Mouse (Mus musculus): ENCODE measurements around the gene Ltb. TPM values are rescaled to one million over a fixed set of nuclear protein-coding genes. Genes with fewer than 3 reads are reported as not detected.

Ltb gene
- polyA plus RNA-seq, 1 experiment from 2014 or later: 0.78 TPM

DNA sequence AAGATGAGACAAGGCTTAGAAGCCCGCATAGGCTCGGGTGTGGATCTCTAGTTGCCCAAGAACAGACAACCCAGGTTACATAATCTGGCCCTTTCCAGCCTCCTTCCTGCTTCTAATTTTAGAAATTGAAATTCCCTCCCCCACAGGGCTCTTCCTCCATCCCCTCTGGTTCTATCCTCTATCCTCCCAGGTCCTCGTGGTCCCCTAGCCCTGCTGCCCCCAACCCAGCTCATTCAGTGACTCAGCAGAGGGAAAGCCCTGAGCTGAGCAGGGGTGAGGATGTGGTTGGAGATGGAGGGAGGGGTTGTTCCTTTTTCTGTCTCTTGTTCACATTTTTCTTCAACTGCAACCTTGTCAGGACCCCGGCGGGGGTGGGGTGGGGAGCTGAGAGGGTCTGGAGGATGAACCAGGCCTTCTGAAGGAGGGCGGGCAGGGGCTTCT is 25.4 kb downstream of the Ltb start:
- Histone ChIP-seq H3K4me3 (ENCODE audit: low read depth, low read length) (no peak overlapping the region), H3K4me2 (no peak overlapping the region), H3K9me3 (ENCODE audit: control insufficient read depth, low read length) (no peaks in the 10 kb centered on the region), H3K27me3 (replicated peaks; ENCODE audit: control insufficient read depth, insufficient read depth, low read length) (no peaks in the 10 kb centered on the region), H3K9ac (ENCODE audit: low read depth, low read length) (no peak overlapping the region), H3K27ac (ENCODE audit: low read depth, low read length) (0 out of 2 replicates have a peak overlapping the region, but pooled peaks have one; percentile 22), H3K4me1 (replicated peaks; ENCODE audit: control insufficient read depth, insufficient read depth, low read length) (peaks cover 11% of the 10 kb centered on the region), H3K36me3 (ENCODE audit: control insufficient read depth, insufficient read depth, low read length) (peaks cover 14% of the 10 kb centered on the region; the same call in 1 of the 2 replicates)
- 38% methylated on average over 6 of the region's 6 CpGs for WGBS
- no peak for DNase-seq (ENCODE audit: low spot score)
- no peak for ATAC-seq (replicated peaks; ENCODE audit: low FRiP score)

DNA sequence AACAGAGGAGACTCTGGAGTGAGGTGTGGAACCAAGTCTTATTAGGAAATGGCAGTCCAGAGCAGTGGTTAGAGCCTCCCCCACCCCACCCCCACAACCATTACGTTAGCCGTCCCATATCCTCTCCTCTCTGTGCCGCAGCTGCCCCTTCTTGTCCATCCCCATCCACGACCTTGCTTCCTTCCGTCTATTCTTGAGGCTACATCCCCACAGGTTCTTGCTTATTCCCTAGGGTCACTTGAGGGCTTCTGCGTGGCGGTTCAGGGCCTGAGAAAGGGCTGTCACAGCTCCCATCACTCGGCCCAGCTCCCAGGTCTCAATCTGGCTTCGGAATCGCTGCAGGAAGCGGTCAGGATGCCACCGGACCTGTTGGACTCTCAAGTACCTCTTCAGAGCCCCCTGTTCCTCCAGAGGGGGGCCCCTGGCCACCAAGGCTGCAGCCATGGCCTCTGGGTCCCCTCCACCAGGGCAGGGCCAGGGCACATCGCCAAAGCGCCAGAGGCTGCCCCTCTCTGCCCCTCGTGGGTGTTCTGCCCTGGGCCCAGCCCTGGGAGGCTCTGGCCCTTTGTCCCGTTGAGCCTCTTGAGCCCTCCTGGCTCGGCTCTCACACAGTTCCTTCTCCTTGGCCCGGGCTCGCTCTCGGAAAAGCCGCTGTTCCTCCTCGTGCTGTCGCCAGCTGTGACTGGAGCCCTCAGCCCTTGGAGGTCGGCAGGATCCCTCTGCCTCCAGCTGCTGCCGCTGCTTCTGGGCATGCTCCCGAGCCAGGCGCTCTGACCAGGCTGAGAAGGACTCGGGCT is 26.1 kb downstream of the Ltb start, which contains the start of gene Gm16181:
Gene Gm16181 (plus strand): TSS at position 679 of the 797 bp plus-strand sequence.
- no peak within 1 kb of the TSS for H3K9ac ChIP-seq (ENCODE audit: low read depth, low read length)
- no peak within 1 kb of the TSS for H3K4me3 ChIP-seq (ENCODE audit: low read depth, low read length)
- H3K9me3 ChIP-seq (ENCODE audit: control insufficient read depth, low read length): no peaks in the 10 kb centered on the region
- peak within 1 kb of the TSS; percentile 32; the same call in 1 of the 2 replicates for H3K27ac ChIP-seq (ENCODE audit: low read depth, low read length)
- peaks cover 19% of the 10 kb centered on the region; the same call in 1 of the 2 replicates for H3K36me3 ChIP-seq (ENCODE audit: control insufficient read depth, insufficient read depth, low read length)
- ATAC-seq (replicated peaks; ENCODE audit: low FRiP score) (no peak), DNase-seq (ENCODE audit: low spot score) (no peak)
- no peaks in the 10 kb centered on the region for H3K27me3 ChIP-seq (replicated peaks; ENCODE audit: control insufficient read depth, insufficient read depth, low read length)
- WGBS: 72% methylated on average over 28 of the region's 28 CpGs
- H3K4me1 ChIP-seq (replicated peaks; ENCODE audit: control insufficient read depth, insufficient read depth, low read length): peaks cover 11% of the 10 kb centered on the region
- no peak within 1 kb of the TSS for H3K4me2 ChIP-seq

DNA sequence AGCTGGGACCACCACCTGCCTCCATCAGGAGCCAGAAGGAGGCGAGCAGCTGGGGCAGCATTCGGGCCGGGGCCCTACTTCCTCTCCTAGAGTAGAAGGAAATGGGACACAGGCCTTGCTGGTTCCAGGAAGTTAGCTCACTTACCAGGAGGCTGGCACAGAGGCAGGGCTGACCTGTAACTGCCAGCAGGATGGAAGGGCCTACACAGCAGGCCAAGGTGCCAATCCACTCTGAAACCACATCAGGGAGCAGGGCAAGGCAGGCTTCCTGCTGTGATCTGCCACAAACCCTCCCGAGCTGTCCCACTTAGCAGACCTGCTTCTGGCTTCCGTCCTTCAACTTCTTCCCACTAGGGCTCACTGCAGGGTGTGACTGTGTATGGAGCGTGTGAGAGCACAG is 28.1 kb downstream of the Ltb start:
- H3K4me2 ChIP-seq: no peak overlapping the region
- no peak for DNase-seq (ENCODE audit: low spot score)
- H3K27ac ChIP-seq (ENCODE audit: low read depth, low read length): 0 out of 2 replicates have a peak overlapping the region, but pooled peaks have one; percentile 22
- no peak for ATAC-seq (replicated peaks; ENCODE audit: low FRiP score)
- H3K9ac ChIP-seq (ENCODE audit: low read depth, low read length): no peak overlapping the region
- H3K27me3 ChIP-seq (replicated peaks; ENCODE audit: control insufficient read depth, insufficient read depth, low read length): no peaks in the 10 kb centered on the region
- peaks cover 11% of the 10 kb centered on the region for H3K4me1 ChIP-seq (replicated peaks; ENCODE audit: control insufficient read depth, insufficient read depth, low read length)
- peaks cover 20% of the 10 kb centered on the region; the same call in 1 of the 2 replicates for H3K36me3 ChIP-seq (ENCODE audit: control insufficient read depth, insufficient read depth, low read length)
- no peaks in the 10 kb centered on the region for H3K9me3 ChIP-seq (ENCODE audit: control insufficient read depth, low read length)
- WGBS: 62% methylated on average over 6 of the region's 6 CpGs
- no peak overlapping the region for H3K4me3 ChIP-seq (ENCODE audit: low read depth, low read length)

DNA sequence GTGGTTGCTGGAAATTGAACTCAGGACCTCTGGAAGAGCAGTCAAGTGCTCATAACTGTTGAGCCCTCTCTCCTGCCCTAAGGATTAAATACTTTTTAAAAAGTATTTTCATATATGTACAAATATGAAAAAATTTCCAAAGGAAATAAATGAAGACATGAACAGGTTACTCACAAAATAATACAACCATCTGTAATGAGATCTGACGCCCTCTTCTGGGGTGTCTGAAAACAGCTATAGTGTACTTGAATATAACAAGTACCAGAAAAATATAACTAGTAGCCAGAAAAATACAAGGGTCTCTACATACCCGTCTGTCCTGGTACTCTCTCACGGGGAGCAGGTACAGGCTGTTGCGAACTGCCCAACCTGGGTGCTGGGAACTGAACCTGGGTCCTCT is 30.4 kb downstream of the Ltb start:
- Histone ChIP-seq H3K9ac (ENCODE audit: low read depth, low read length) (no peak overlapping the region), H3K4me1 (replicated peaks; ENCODE audit: control insufficient read depth, insufficient read depth, low read length) (peaks cover 11% of the 10 kb centered on the region), H3K4me2 (no peak overlapping the region), H3K36me3 (ENCODE audit: control insufficient read depth, insufficient read depth, low read length) (peaks cover 23% of the 10 kb centered on the region; the same call in 1 of the 2 replicates), H3K9me3 (ENCODE audit: control insufficient read depth, low read length) (no peaks in the 10 kb centered on the region), H3K27ac (ENCODE audit: low read depth, low read length) (no peak overlapping the region), H3K4me3 (ENCODE audit: low read depth, low read length) (no peak overlapping the region), H3K27me3 (replicated peaks; ENCODE audit: control insufficient read depth, insufficient read depth, low read length) (no peaks in the 10 kb centered on the region)
- DNase-seq (ENCODE audit: low spot score) (no peak), ATAC-seq (replicated peaks; ENCODE audit: low FRiP score) (no peak)
- WGBS: 89% methylated on average over 4 of the region's 4 CpGs

DNA sequence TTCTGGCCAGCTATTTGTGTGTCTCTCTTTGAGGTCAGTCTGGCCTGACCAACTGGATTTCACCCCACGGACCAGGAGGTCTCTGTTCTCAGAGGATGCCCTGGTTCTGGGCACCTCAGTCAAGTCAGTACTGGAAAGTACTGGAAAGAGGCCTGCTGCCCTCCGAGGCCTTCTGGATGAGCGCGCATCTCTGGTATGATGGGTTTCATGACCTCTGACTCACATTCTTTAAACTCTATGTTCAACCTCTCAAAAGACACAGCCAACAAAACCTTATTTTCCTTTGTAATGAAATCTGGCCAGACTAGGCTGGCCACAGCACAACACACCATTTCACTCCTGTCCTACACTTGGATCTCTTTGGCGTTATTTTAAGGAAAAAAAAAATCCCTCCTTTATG is 31.2 kb downstream of the Ltb start:
- no peak for ATAC-seq (replicated peaks; ENCODE audit: low FRiP score)
- Histone ChIP-seq H3K4me3 (ENCODE audit: low read depth, low read length) (no peak overlapping the region), H3K4me1 (replicated peaks; ENCODE audit: control insufficient read depth, insufficient read depth, low read length) (peaks cover 8% of the 10 kb centered on the region), H3K9me3 (ENCODE audit: control insufficient read depth, low read length) (no peaks in the 10 kb centered on the region), H3K27ac (ENCODE audit: low read depth, low read length) (no peak overlapping the region), H3K4me2 (no peak overlapping the region), H3K36me3 (ENCODE audit: control insufficient read depth, insufficient read depth, low read length) (peaks cover 19% of the 10 kb centered on the region; the same call in 1 of the 2 replicates), H3K27me3 (replicated peaks; ENCODE audit: control insufficient read depth, insufficient read depth, low read length) (no peaks in the 10 kb centered on the region), H3K9ac (ENCODE audit: low read depth, low read length) (no peak overlapping the region)
- WGBS: 91% methylated on average over 5 of the region's 5 CpGs
- DNase-seq (ENCODE audit: low spot score): no peak

DNA sequence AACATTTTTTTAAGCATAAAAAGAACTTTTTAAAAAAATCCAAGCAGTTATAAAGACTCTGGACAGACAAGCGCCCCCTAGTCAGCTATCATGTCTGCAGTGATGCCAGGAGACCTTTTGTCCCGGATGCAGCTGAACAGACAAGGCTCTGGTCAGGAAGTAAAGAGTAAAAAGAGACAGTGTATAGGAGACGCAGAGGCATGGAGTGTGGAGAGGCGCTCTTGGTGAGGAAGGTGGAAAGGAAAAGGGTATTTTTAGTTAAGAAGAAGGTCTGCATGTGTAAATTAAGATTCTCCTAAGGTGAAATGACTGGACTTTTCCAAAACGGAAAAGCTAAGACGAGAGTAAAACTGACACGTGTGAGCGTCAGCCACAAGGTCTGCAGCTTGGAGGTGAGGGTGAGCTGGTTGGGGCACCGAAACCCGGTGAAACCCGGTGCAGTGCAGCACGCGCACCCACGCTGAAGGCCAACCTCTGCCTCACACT is 32.4 kb downstream of the Ltb start:
- Histone ChIP-seq H3K9ac (ENCODE audit: low read depth, low read length) (no peak overlapping the region), H3K4me2 (no peak overlapping the region), H3K27me3 (replicated peaks; ENCODE audit: control insufficient read depth, insufficient read depth, low read length) (no peaks in the 10 kb centered on the region), H3K36me3 (ENCODE audit: control insufficient read depth, insufficient read depth, low read length) (peaks cover 19% of the 10 kb centered on the region; the same call in 1 of the 2 replicates), H3K9me3 (ENCODE audit: control insufficient read depth, low read length) (no peaks in the 10 kb centered on the region), H3K4me3 (ENCODE audit: low read depth, low read length) (no peak overlapping the region), H3K27ac (ENCODE audit: low read depth, low read length) (no peak overlapping the region), H3K4me1 (replicated peaks; ENCODE audit: control insufficient read depth, insufficient read depth, low read length) (peaks cover 4% of the 10 kb centered on the region; the same call in 1 of the 2 replicates)
- no peak for ATAC-seq (replicated peaks; ENCODE audit: low FRiP score)
- 78% methylated on average over 14 of the region's 14 CpGs for WGBS
- DNase-seq (ENCODE audit: low spot score): no peak

DNA sequence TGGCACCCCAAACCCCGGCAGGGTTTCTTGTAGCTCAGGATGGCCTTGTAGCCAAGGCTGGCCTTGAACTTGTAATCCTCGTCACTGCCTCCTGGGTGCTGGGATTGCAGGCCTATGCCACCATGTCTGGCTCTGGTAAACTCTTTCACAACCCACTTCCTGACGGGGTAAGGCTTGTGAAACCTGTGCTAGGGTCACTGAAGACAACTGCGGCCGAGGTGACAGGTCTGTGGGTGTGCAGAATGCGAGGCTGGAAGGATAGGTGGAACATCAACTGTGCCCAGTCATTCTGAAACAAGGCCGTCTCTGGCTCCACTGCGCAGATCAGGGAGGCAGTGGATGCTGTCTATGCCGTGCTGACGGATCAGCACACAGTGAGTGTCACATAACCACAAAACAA is 36.8 kb downstream of the Ltb start:
- Histone ChIP-seq H3K27me3 (replicated peaks; ENCODE audit: control insufficient read depth, insufficient read depth, low read length) (no peaks in the 10 kb centered on the region), H3K36me3 (ENCODE audit: control insufficient read depth, insufficient read depth, low read length) (peaks cover 19% of the 10 kb centered on the region; the same call in 1 of the 2 replicates), H3K27ac (ENCODE audit: low read depth, low read length) (no peak overlapping the region), H3K4me3 (ENCODE audit: low read depth, low read length) (no peak overlapping the region), H3K9me3 (ENCODE audit: control insufficient read depth, low read length) (no peaks in the 10 kb centered on the region), H3K9ac (ENCODE audit: low read depth, low read length) (no peak overlapping the region), H3K4me1 (replicated peaks; ENCODE audit: control insufficient read depth, insufficient read depth, low read length) (peaks cover 15% of the 10 kb centered on the region), H3K4me2 (no peak overlapping the region)
- ATAC-seq (replicated peaks; ENCODE audit: low FRiP score): no peak
- DNase-seq (ENCODE audit: low spot score): no peak
- WGBS: 91% methylated on average over 10 of the region's 10 CpGs

DNA sequence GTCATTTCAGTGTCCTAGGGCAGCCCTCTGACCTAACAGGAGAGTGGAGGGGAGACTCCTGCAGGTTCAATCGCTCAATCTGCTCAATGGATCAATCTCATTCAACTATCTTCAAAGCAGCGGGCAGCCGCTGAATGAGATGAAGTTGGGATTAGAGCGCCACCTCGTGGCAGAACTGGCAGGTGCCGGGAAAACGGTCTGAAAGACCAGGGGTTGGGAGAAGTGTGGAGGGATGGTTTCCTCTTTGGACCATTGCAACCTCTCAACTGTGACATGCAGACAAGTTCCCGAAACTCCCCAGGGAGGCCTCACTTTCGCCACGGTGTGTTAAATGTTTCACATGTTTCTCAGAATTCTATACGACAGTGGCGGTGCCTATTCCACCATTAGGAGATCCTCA is 37.8 kb downstream of the Ltb start:
- Histone ChIP-seq H3K4me3 (ENCODE audit: low read depth, low read length) (peak overlapping the region; percentile 12; the same call in 1 of the 2 replicates), H3K36me3 (ENCODE audit: control insufficient read depth, insufficient read depth, low read length) (peaks cover 19% of the 10 kb centered on the region; the same call in 1 of the 2 replicates), H3K9ac (ENCODE audit: low read depth, low read length) (0 out of 2 replicates have a peak overlapping the region, but pooled peaks have one; percentile 25), H3K4me2 (peak overlapping the region; percentile 79), H3K9me3 (ENCODE audit: control insufficient read depth, low read length) (no peaks in the 10 kb centered on the region), H3K27me3 (replicated peaks; ENCODE audit: control insufficient read depth, insufficient read depth, low read length) (no peaks in the 10 kb centered on the region), H3K4me1 (replicated peaks; ENCODE audit: control insufficient read depth, insufficient read depth, low read length) (peaks cover 20% of the 10 kb centered on the region), H3K27ac (ENCODE audit: low read depth, low read length) (0 out of 2 replicates have a peak overlapping the region, but pooled peaks have one; percentile 25)
- DNase-seq (ENCODE audit: low spot score) (peak; percentile 81), ATAC-seq (replicated peaks; ENCODE audit: low FRiP score) (no peak)
- 10% methylated on average over 12 of the region's 12 CpGs for WGBS

Data from liver, embryonic 11.5 days (tissue).